Mouse (Mus musculus) cortical plate, adult 2 months (tissue): ENCODE results near the gene Rab11a.

ENCODE experiments used
- CTCF ChIP-seq: fragments of 200-500 bp; IDR thresholded peaks from 2 replicates; pipeline ENCODE4 v1.5.1; 2011; ENCODE audit warnings: mild to moderate bottlenecking, control low read depth, low read length; ENCODE audit not compliant: insufficient read depth; ENCODE audit errors: extremely low read depth
- POLR2A ChIP-seq: fragments of 200-500 bp; IDR thresholded peaks from 2 replicates; pipeline ENCODE4 v1.6.1; 2011; ENCODE audit warnings: mild to moderate bottlenecking, low read length, control low read depth; ENCODE audit not compliant: insufficient read depth; ENCODE audit errors: extremely low read depth

DNA sequence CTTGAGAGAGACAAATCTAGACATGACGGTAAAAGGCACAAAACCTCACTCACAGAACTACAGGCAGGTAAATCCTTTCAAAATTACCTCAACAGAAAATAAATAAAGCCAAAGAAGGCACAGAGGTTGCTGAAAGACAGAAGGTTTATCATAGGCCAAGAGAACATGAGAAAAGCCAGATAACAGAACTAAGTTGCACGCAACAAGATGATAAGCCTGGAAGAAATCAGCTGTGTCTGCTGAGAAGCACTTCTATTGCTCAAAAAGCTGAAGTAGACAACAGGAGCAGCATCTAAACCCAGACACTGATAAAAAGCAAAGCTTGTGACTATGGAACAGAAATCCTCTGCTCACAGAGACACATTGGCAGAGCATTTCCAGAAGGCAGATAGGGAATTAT lies 27.3 kb upstream of the Rab11a start:
- TF ChIP-seq CTCF: no peak
- TF ChIP-seq POLR2A: no peak
